Mouse (Mus musculus) thymus, adult 2 months (tissue): ENCODE results near the gene Trpc4ap. TPM values are rescaled to one million over a fixed set of nuclear protein-coding genes. Genes with fewer than 3 reads are reported as not detected.

ENCODE experiments used
- DNase-seq: peaks from one replicate; pipeline ENCODE4 v3.0.0; 2021
- H3K27ac ChIP-seq: fragments of 200-500 bp; 2 replicates; pipeline ENCODE4 v1.5.1; 2012; ENCODE audit warnings: low read length, control low read depth; ENCODE audit not compliant: control insufficient read depth, insufficient read depth
- H3K27me3 ChIP-seq: fragments of 200-500 bp; 2 replicates; pipeline ENCODE4 v1.6.1; 2012; ENCODE audit warnings: mild to moderate bottlenecking, low read length, moderate library complexity, mixed read lengths; ENCODE audit not compliant: control insufficient read depth, insufficient read depth
- H3K36me3 ChIP-seq: fragments of 200-500 bp; 2 replicates; pipeline ENCODE4 v1.6.1; 2012; ENCODE audit warnings: mild to moderate bottlenecking, low read length, moderate library complexity; ENCODE audit not compliant: control insufficient read depth, insufficient read depth
- H3K4me1 ChIP-seq: fragments of 200-500 bp; replicated peaks from 2 replicates; pipeline ENCODE4 v1.6.1; 2012; ENCODE audit warnings: low read length; ENCODE audit not compliant: control insufficient read depth, insufficient read depth
- H3K4me3 ChIP-seq: fragments of 200-500 bp; 2 replicates; pipeline ENCODE4 v1.5.1; 2012; ENCODE audit warnings: mild to moderate bottlenecking, low read length, control low read depth, moderate library complexity; ENCODE audit not compliant: control insufficient read depth, insufficient read depth
- CTCF ChIP-seq: fragments of 200-500 bp; IDR thresholded peaks from 2 replicates; pipeline ENCODE4 v1.5.1; 2012; ENCODE audit warnings: mild to moderate bottlenecking, control low read depth, low read length, moderate library complexity, borderline replicate concordance; ENCODE audit not compliant: control insufficient read depth, poor library complexity, insufficient read depth; ENCODE audit errors: extremely low read depth
- POLR2A ChIP-seq: fragments of 200-500 bp; IDR thresholded peaks from 2 replicates; pipeline ENCODE4 v1.6.1; 2012; ENCODE audit warnings: mild to moderate bottlenecking, low read length, control low read depth, moderate library complexity; ENCODE audit not compliant: control insufficient read depth, poor library complexity, insufficient read depth; ENCODE audit errors: extremely low read depth
- WGBS: fragments of 180-500 bp; shearing (Covaris S2); methylation state at CpG from one replicate; pipeline ENCODE4 v1.1.7; 2018; 5-methylcytosine and 5-hydroxymethylcytosine counted together
- polyA plus RNA-seq: library from polyadenylated mRNA; depleted of rRNA; stranded (reverse); fragments of >200 nt; gene quantifications from 2 replicates; pipeline ENCODE4 v1.2.3, GENCODE M21; 2012

Trpc4ap gene
- polyA plus RNA-seq, 1 experiment, result 518 TPM

DNA sequence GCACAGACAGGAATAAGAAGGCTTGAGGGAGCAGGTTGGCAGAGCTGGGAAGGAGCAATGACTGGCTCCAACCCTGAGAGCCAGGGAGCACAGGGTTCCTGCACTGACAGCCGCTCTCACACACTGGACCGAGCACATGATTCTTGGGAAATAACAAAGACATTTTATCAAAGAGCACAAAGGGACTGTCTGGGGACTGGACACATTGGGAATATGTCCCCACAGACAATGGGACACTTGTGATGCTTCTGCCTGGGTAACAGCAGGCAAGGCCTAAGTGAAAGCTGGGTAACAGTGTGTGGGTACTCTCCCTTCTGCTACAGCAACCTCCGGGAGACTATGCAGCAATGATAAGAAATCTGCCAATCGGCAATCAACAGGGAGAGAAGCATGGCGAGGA, 29.8 kb downstream of the Trpc4ap start:
- TF ChIP-seq CTCF (no peak), POLR2A (no peak)

DNA sequence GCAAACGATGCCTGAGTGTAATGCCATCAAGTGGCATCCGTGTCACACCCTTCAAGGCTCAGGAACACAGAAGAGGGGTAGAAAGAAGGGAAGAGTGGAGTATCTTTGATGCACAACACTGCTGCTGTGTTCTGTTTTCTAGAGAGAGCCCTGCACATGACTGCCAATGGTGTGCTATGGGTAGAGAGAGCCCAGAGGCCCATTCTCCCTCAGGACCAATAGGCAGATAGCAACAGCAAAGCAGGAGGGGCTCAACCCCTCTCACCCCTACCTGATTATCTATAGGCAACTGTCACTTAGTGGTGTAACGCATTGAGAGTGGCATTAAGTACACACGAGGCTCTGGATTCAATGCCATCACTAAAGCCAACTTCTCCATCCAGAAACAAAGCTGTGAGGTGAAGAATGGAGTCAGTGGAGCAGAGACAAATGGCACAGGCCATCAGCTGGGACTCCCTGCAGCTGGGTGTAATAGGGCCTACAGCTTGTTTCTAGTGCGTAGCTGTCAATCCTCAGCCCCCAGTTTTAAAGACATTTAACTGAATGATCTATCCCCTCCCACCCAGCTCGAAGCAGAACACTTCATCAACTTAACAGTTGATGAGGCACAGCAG, 36.3 kb downstream of the Trpc4ap start:
- no peak overlapping the region for H3K27ac ChIP-seq
- peaks cover 81% of the 10 kb centered on the region for H3K36me3 ChIP-seq
- H3K27me3 ChIP-seq, result no peaks in the 10 kb centered on the region
- H3K4me1 ChIP-seq, result no peaks in the 10 kb centered on the region
- TF ChIP-seq POLR2A (no peak), CTCF (no peak)
- 98% methylated on average over 6 of the region's 6 CpGs for WGBS
- DNase-seq, result no peak
- no peak overlapping the region for H3K4me3 ChIP-seq

More for the DNA sequence above, 29.8 kb downstream of the Trpc4ap start:
- H3K4me3 ChIP-seq, result no peak overlapping the region
- peaks cover 74% of the 10 kb centered on the region for H3K36me3 ChIP-seq
- H3K27me3 ChIP-seq, result no peaks in the 10 kb centered on the region
- no peaks in the 10 kb centered on the region for H3K4me1 ChIP-seq
- DNase-seq, result no peak
- H3K27ac ChIP-seq, result no peak overlapping the region
- WGBS, result 99% methylated on average over 5 of the region's 5 CpGs

GRCm38 (mm10) chr2:155652618-155653017, 39.6 kb downstream of the Trpc4ap start:
- Histone ChIP-seq H3K36me3 (peaks cover 92% of the 10 kb centered on the region), H3K4me1 (no peaks in the 10 kb centered on the region), H3K27me3 (no peaks in the 10 kb centered on the region), H3K4me3 (no peak overlapping the region), H3K27ac (no peak overlapping the region)
- WGBS, result 96% methylated on average over 5 of the region's 5 CpGs
- no peak for TF ChIP-seq POLR2A
- TF ChIP-seq CTCF, result no peak
- DNase-seq, result no peak

DNA sequence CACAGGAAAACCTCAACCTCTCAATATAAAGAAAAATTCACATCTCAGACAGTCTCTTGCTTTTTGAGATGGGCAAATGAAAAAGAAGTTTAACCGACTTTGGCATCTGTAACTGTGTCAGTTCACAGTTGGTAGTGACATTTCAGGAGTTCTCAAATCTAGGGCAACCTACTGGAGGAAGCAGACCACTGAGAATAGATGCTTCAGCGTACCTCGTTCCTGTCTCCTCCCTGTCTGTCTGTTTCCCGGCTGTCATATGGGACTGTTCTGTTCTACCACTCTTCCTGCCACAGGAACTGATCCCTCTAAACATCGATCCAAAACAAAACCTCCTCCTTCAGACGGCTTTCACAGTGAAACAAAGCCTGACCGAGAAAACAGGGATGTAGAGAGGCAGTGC, 46.4 kb downstream of the Trpc4ap start:
- DNase-seq, result no peak
- 94% methylated on average over 7 of the region's 7 CpGs for WGBS

GRCm38 (mm10) chr2:155641540-155642472, 50.4 kb downstream of the Trpc4ap start:
- WGBS, result 97% methylated on average over 18 of the region's 18 CpGs
- Histone ChIP-seq H3K27me3 (no peaks in the 10 kb centered on the region), H3K4me3 (no peak overlapping the region), H3K4me1 (no peaks in the 10 kb centered on the region), H3K27ac (no peak overlapping the region), H3K36me3 (peaks cover 90% of the 10 kb centered on the region)
- TF ChIP-seq POLR2A (no peak), CTCF (no peak)
- DNase-seq, result no peak

More for the DNA sequence above, 46.4 kb downstream of the Trpc4ap start:
- no peaks in the 10 kb centered on the region for H3K27me3 ChIP-seq
- no peak overlapping the region for H3K27ac ChIP-seq
- H3K4me1 ChIP-seq, result no peaks in the 10 kb centered on the region
- no peak overlapping the region for H3K4me3 ChIP-seq
- peaks cover 92% of the 10 kb centered on the region for H3K36me3 ChIP-seq
- no peak for TF ChIP-seq CTCF
- no peak for TF ChIP-seq POLR2A

DNA sequence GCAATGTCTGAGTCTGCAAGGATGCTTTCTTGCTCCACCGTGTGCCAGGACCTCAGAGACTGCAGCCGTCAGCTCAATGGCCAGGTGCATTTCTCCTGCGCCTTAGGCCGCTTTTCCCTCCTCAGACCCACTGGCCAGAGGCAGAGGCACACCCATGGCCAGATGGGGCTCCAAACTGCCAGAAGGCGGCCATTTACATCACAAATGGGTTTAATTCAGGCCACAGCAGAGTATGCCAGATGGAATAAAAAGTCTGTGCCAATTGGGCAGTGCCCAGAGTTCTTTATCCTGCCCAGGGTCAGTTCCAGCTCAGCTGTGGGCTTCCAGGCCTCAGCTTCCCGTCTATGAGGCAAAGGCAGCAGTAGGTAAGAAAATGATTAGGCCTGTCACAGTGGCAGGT, 51.5 kb downstream of the Trpc4ap start:
- WGBS, result 96% methylated on average over 6 of the region's 6 CpGs
- peaks cover 95% of the 10 kb centered on the region for H3K36me3 ChIP-seq
- TF ChIP-seq POLR2A (no peak), CTCF (no peak)
- no peaks in the 10 kb centered on the region for H3K27me3 ChIP-seq
- no peak for DNase-seq
- H3K4me1 ChIP-seq, result no peaks in the 10 kb centered on the region
- no peak overlapping the region for H3K4me3 ChIP-seq
- no peak overlapping the region for H3K27ac ChIP-seq
